Mouse (Mus musculus) c-Kit-positive CD71-negative TER-119-negative erythroid progenitor cells, embryonic 14.5 days (primary cell): ENCODE measurements at regions not wholly inside any gene's neighbourhood (a gene's known extent, or its start where the extent isn't known, plus 50 kb on each side); places are given as distances from the start of the nearest gene placed in this dataset.
A peak's percentile ranks its signal among the peaks of the same experiment; 100 is the strongest.
"Not testable (repeated sequence)": the region's sequence is repeated elsewhere in the genome, so short reads cannot be mapped to it uniquely, and the experiment has no call there.

ENCODE experiments used
- DNase-seq: peaks from one replicate; pipeline ENCODE4 v3.0.0-alpha.2; 2013; ENCODE audit warnings: low read depth

- DNase-seq = no peak
Measured at GRCm38 (mm10) chr2:43072964-43073619, 419.7 kb upstream of the Lrp1b start.

GRCm38 (mm10) chr2:43097560-43098233, 444.3 kb upstream of the Lrp1b start:
- no peak for DNase-seq

- DNase-seq = no peak
Measured at GRCm38 (mm10) chr2:43119862-43120261, 435.3 kb upstream of the Kynu start.

- DNase-seq = no peak
Measured at GRCm38 (mm10) chr2:43153574-43153973, 401.6 kb upstream of the Kynu start.

DNA sequence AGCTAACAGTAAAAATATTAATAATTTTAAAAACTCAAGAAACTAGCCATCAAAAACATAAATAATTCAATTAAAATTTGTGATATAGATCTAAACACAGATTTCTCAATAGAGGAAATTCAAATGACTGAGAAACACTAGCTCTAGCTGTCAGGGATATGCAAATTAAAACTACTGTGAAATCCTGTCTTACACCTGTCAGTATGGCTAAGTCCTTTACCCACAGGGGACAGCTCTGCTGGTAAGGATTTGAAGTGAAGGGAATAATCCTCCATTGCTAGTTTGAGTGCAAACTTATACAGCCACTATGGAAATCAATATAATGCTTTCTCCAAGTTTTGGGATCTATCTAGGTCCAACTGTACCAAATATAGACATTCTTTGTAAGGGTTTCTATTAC, 373.0 kb upstream of the Kynu start:
- no peak for DNase-seq

DNA sequence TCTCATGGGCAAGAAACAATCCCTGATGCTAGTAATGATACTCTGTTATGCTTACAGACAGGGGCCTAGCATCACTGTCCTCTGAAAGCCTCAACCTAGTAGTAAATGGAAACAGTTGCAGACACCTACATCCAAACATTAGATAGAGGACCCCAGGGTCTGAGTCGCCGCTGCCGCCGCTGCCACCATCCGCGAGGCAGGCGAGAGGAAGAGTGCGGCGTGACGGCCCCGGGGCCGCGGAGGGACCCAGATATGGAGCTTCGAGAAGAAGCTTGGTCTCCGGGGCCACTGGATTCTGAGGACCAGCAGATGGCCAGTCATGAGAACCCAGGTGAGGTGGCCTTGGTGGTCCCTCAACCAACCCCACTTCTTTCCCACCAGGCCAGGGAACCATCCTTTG, 359.6 kb upstream of the Kynu start:
- DNase-seq = not testable (repeated sequence)

DNA sequence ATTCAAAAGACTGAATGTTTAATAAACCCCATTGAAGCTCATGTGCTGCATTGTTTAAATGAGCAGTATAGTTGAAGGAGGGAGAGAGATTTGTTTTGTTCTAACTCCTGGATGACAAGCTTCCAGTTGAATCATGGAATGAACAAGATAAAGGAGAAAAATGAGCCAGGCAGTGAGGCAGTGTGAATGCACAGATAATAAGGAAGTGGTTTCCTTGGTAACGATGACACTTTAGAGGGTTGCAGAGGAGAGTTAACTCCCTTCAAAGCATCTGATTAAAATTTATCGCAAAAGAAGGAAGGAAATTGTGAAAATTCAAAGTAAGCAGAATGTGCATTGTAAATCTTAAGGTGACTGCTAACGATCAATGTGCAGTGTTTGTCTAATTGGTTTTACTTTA, 346.9 kb upstream of the Kynu start:
- no peak for DNase-seq

- no peak for DNase-seq
Measured at GRCm38 (mm10) chr2:43213901-43214300, 341.2 kb upstream of the Kynu start.

DNA sequence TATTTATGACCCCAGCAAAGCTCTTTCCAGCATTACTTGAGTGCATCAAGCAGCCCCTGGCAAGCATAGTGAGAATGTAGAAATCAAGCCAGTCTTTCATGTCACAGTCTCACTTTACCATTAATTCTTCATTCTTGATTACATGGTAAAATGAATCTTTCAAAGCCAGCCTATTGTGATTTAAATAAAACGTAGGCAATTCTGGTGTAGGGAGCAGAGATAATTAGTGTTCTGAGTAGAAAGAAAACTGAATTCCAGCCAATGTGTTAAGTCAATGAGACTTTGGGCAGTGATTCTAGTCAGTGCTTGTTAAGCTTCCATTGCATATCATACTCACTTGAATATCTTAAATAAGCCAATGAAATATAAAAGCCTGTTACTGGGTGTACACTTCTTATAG, 338.0 kb upstream of the Kynu start:
- DNase-seq = no peak

DNA sequence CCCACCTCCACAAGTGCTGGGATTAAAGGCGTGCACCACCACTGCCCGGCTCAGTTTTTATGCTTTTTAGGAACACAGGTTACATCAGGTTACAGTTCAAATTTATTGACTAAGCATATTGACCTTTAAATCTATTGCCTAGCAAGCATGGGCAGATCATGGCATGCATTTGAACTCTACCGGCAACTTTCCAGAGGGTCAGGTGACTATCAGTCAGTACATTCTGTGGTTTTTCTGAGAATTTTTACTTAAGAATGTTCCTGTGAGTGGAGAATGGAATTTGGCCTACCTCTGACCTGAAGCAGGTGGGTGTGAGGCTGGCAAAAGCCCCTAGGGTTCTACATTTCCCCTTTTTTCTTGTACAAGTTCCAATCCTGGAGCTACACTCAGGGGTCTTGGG, 332.4 kb upstream of the Kynu start:
- no peak for DNase-seq

DNA sequence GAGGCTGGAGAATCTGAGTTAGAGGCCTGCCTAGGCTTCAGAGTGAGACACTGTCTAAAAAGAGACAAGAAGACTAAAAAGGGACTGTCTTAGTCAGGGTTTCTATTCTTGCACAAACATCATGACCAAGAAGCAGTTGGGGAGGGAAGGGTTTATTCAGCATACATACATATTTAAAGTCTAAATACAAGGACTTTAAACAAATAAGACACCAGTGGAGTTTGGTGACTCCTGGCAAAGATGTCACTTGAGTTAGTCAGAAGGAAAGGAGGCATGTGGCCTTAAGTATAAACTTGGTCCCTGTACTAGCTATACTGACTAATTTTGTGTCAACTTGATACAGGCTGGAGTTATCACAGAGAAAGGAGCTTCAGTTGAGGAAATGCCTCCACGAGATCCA, 330.4 kb upstream of the Kynu start:
- not testable (repeated sequence) for DNase-seq

- DNase-seq = no peak
Measured at GRCm38 (mm10) chr2:43246786-43247185, 308.3 kb upstream of the Kynu start.

DNA sequence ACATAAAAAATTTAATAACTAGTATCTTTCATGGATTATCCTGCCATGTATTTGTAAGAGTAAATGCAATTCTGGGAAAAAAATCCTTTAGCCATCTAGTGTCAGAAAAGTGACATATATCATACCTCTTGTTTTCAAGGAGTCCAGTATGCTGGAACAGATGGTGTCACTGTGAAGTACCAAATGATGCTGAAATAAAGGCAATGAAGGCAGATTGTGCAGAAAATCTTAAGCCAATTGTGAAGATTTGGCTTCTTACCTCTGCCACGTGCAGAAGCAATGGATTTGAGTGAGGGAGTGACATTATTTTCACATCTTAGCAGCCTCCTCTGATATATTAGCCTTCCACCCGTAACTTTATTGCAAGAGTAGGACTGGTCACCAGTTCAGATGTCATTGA, 306.5 kb upstream of the Kynu start:
- DNase-seq = no peak

GRCm38 (mm10) chr2:43254709-43255108, 300.4 kb upstream of the Kynu start:
- no peak for DNase-seq

GRCm38 (mm10) chr2:43270802-43271201, 284.3 kb upstream of the Kynu start:
- no peak for DNase-seq

DNA sequence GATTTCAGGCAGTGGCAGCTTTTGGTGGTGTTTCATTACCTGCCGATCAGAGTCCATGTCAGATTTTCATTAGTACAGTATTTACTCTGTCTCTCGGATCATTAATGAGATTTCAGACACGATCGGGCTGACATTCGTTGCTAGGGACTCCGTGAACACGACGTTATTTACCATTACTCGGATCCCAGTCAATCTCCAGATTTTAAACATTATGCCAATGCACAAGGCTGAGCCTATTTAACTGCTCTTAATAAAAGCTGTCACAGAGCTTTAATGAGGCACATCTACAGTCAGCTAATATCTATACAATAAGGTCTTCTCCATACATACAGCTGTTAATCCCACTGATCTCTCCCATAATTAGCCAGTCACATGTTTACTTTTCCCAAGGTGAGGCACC, 283.0 kb upstream of the Kynu start:
- no peak for DNase-seq

GRCm38 (mm10) chr2:43274012-43274411, 281.1 kb upstream of the Kynu start:
- peak; percentile 17 for DNase-seq

- DNase-seq = no peak
Measured at GRCm38 (mm10) chr2:43295801-43296200, 259.3 kb upstream of the Kynu start.

DNA sequence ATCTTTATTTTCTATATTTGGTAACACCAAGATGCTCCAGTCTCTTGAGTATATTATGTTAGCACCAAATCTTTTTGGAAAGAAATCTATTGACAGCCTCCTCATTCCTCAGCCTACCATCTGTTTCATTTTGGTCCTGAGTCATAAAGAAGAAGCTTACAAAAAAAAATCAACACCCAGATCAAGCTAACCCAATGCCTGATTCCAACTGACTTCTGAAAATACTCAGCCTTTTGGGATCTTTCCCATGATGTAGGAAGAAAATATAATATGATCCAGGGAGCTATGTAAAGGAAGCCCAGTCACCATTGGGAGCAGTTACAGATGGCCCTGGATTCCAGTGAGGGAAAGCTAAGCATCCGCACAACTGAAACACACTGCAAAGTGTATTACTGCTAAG, 231.3 kb upstream of the Kynu start:
- DNase-seq = no peak

DNA sequence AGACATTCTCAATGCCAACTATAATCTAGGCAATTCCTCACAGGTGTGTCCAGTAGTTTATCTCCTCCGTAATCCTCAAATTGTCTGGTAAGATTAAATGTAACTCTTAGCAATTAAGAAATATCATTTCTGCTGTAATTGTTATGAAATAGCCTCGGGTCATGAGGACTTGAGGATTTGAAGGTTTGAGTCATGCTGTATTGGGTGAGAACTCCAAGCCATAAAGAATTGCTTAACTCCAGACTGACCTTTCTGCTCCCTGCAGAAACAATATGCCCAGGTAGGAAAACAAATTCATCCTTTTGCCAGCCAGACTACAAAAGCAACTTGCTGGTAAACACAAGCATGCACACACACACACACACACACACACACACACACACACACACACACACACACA, 190.8 kb upstream of the Kynu start:
- DNase-seq = no peak

DNA sequence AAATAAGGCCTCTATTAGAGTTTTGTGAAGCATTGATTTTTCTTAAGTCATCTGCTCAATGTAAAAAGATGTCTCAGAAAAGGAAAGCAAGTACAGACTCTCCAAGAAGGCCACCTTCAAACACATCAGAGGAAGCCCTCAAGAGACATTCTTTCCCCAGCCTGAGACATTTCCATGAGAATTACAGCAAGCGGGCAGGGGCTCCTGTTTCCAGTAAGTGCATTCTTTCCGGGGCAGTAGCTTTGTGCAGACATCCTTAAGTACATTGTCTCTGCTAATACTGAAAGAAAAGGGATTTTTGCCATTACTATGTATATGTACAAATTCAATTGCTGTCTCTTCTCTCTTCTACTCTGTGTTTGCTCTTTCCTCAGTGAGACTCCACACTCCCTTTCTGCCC, 189.3 kb upstream of the Kynu start:
- DNase-seq = no peak

DNA sequence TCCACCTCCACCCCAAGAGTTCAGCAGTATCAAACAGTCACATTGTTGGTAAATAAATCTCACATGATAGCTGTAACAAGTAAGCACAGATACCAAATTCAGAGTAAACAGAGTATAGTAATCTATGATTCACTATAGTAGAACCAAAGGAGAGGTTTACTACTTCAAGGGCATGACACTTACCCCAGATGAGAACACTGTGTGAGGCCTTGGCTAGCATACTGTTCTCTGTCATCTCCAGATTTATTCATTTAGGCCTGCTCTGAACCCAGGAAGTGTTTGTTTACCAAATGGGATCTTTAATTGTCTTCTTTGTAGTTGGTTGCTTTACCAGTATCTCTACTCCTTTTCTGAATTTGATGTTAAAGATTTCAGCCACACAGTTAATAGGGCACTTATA, 151.8 kb upstream of the Kynu start:
- DNase-seq = no peak

DNA sequence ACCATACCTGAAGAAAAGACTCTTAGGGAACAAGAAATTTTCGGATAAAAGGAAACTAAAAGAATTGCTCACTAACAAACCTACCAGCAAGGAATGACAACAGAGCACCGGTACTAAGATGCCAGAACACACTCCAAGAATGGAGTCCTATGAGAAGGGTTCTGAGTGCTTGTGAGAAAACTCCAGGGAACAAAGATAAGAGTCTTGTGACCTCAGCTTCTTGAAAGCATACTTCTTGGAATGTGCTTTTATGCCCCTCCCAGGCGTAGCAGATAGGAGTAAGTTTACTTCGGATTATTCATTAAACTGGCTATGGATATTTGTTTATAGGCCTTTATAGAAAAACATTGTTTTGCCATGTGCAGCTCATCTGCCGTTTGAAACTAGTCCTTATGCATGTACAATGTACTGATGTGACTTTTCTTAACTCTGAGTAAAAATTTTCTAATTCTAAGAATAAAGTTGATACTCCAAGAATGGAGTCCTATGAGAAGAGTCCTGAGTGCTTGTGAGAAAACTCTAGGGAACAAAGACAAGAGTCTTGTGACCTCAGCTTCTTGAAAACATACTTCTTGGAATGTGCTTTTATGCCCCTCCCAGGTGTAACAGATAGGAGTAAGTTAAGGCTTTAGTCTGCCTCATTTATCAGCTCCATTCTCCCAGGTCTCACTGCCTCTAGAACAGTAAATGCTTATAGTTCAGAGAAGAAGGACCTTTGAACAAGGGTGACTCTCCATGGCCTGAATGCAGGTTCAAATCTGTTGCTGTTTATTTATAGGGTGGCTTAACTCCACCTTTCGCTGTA, 150.8 kb upstream of the Kynu start:
- no peak for DNase-seq
